Mouse (Mus musculus): Measurements from ENCODE around the gene Rarb. TPM values are rescaled to one million over a fixed set of nuclear protein-coding genes. Genes with fewer than 3 reads are reported as not detected.
A peak's percentile ranks its signal among the peaks of the same experiment; 100 is the strongest.

Rarb gene
- polyA plus RNA-seq, 1 experiment from 2014 or later, result 2.2 TPM

- peaks cover 28% of the 10 kb centered on the region for H3K36me3 ChIP-seq (replicated peaks; ENCODE audit: insufficient read depth, low read length)
- no peaks in the 10 kb centered on the region for H3K4me1 ChIP-seq (ENCODE audit: insufficient read depth)
- H3K9me3 ChIP-seq (ENCODE audit: low read length), result no peaks in the 10 kb centered on the region
- 87% methylated on average over 3 of the region's 3 CpGs for WGBS (ENCODE audit: insufficient replicate concordance)
- no peak for DNase-seq
- no peak for ATAC-seq
- no peaks in the 10 kb centered on the region for H3K27me3 ChIP-seq (ENCODE audit: insufficient read depth, low read length)
- H3K4me2 ChIP-seq (ENCODE audit: low read depth, low read length), result no peak overlapping the region
- no peak overlapping the region for H3K4me3 ChIP-seq (ENCODE audit: low read depth, low read length)
- no peak for TF ChIP-seq EP300 (IDR thresholded peaks at IDR 0.05; ENCODE audit: low read depth)
- no peak for TF ChIP-seq CTCF (IDR thresholded peaks at IDR 0.05; ENCODE audit: low read depth)
- H3K9ac ChIP-seq (replicated peaks), result no peak overlapping the region
- H3K27ac ChIP-seq (ENCODE audit: low read depth), result no peak overlapping the region
Observed at GRCm38 (mm10) chr14:16432550-16432949, 386.4 kb downstream of the Rarb start.

GRCm38 (mm10) chr14:16431941-16432499 lies 386.9 kb downstream of the Rarb start:
- ATAC-seq (no peak), DNase-seq (no peak)
- no peaks in the 10 kb centered on the region for H3K4me1 ChIP-seq (ENCODE audit: insufficient read depth)
- H3K4me3 ChIP-seq (ENCODE audit: low read depth, low read length), result no peak overlapping the region
- H3K4me2 ChIP-seq (ENCODE audit: low read depth, low read length), result no peak overlapping the region
- TF ChIP-seq EP300 (IDR thresholded peaks at IDR 0.05; ENCODE audit: low read depth) (no peak), CTCF (IDR thresholded peaks at IDR 0.05; ENCODE audit: low read depth) (no peak)
- no peaks in the 10 kb centered on the region for H3K9me3 ChIP-seq (ENCODE audit: low read length)
- peaks cover 29% of the 10 kb centered on the region for H3K36me3 ChIP-seq (replicated peaks; ENCODE audit: insufficient read depth, low read length)
- 73% methylated on average over 4 of the region's 4 CpGs for WGBS (ENCODE audit: insufficient replicate concordance)
- no peak overlapping the region for H3K27ac ChIP-seq (ENCODE audit: low read depth)
- no peaks in the 10 kb centered on the region for H3K27me3 ChIP-seq (ENCODE audit: insufficient read depth, low read length)
- H3K9ac ChIP-seq (replicated peaks), result no peak overlapping the region

GRCm38 (mm10) chr14:16427569-16427968 lies 391.4 kb downstream of the Rarb start:
- Histone ChIP-seq H3K9ac (replicated peaks) (no peak overlapping the region), H3K27me3 (ENCODE audit: insufficient read depth, low read length) (no peaks in the 10 kb centered on the region), H3K4me1 (ENCODE audit: insufficient read depth) (no peaks in the 10 kb centered on the region), H3K9me3 (ENCODE audit: low read length) (no peaks in the 10 kb centered on the region), H3K4me3 (ENCODE audit: low read depth, low read length) (no peak overlapping the region), H3K36me3 (replicated peaks; ENCODE audit: insufficient read depth, low read length) (peaks cover 35% of the 10 kb centered on the region), H3K4me2 (ENCODE audit: low read depth, low read length) (no peak overlapping the region), H3K27ac (ENCODE audit: low read depth) (no peak overlapping the region)
- DNase-seq, result no peak
- no peak for ATAC-seq
- TF ChIP-seq EP300 (IDR thresholded peaks at IDR 0.05; ENCODE audit: low read depth), result no peak
- no peak for TF ChIP-seq CTCF (IDR thresholded peaks at IDR 0.05; ENCODE audit: low read depth)
- 73% methylated on average over 4 of the region's 4 CpGs for WGBS (ENCODE audit: insufficient replicate concordance)

- no peak for DNase-seq
- Histone ChIP-seq H3K4me2 (ENCODE audit: low read depth, low read length) (no peak overlapping the region), H3K4me3 (ENCODE audit: low read depth, low read length) (no peak overlapping the region), H3K4me1 (ENCODE audit: insufficient read depth) (no peaks in the 10 kb centered on the region), H3K9me3 (ENCODE audit: low read length) (no peaks in the 10 kb centered on the region), H3K36me3 (replicated peaks; ENCODE audit: insufficient read depth, low read length) (peaks cover 45% of the 10 kb centered on the region), H3K9ac (replicated peaks) (no peak overlapping the region), H3K27ac (ENCODE audit: low read depth) (no peak overlapping the region), H3K27me3 (ENCODE audit: insufficient read depth, low read length) (no peaks in the 10 kb centered on the region)
- TF ChIP-seq CTCF (IDR thresholded peaks at IDR 0.05; ENCODE audit: low read depth), result no peak
- TF ChIP-seq EP300 (IDR thresholded peaks at IDR 0.05; ENCODE audit: low read depth), result no peak
- no peak for ATAC-seq
- WGBS (ENCODE audit: insufficient replicate concordance), result 88% methylated on average over 4 of the region's 4 CpGs
Observed at GRCm38 (mm10) chr14:16414163-16414562, 404.8 kb downstream of the Rarb start.

GRCm38 (mm10) chr14:16405187-16405586 lies 413.8 kb downstream of the Rarb start:
- H3K4me2 ChIP-seq (ENCODE audit: low read depth, low read length), result no peak overlapping the region
- H3K9me3 ChIP-seq (ENCODE audit: low read length), result no peaks in the 10 kb centered on the region
- DNase-seq (no peak), ATAC-seq (no peak)
- peaks cover 24% of the 10 kb centered on the region for H3K36me3 ChIP-seq (replicated peaks; ENCODE audit: insufficient read depth, low read length)
- no peak overlapping the region for H3K4me3 ChIP-seq (ENCODE audit: low read depth, low read length)
- no peaks in the 10 kb centered on the region for H3K27me3 ChIP-seq (ENCODE audit: insufficient read depth, low read length)
- no peak overlapping the region for H3K9ac ChIP-seq (replicated peaks)
- 87% methylated on average over 4 of the region's 4 CpGs for WGBS (ENCODE audit: insufficient replicate concordance)
- no peak overlapping the region for H3K27ac ChIP-seq (ENCODE audit: low read depth)
- TF ChIP-seq EP300 (IDR thresholded peaks at IDR 0.05; ENCODE audit: low read depth), result no peak
- TF ChIP-seq CTCF (IDR thresholded peaks at IDR 0.05; ENCODE audit: low read depth), result no peak
- no peaks in the 10 kb centered on the region for H3K4me1 ChIP-seq (ENCODE audit: insufficient read depth)

GRCm38 (mm10) chr14:16384783-16385182 lies 434.2 kb downstream of the Rarb start:
- no peak for TF ChIP-seq CTCF (IDR thresholded peaks at IDR 0.05; ENCODE audit: low read depth)
- TF ChIP-seq EP300 (IDR thresholded peaks at IDR 0.05; ENCODE audit: low read depth), result peak; percentile 91
- peak; percentile 62 for ATAC-seq
- peaks cover 9% of the 10 kb centered on the region for H3K36me3 ChIP-seq (replicated peaks; ENCODE audit: insufficient read depth, low read length)
- no peak overlapping the region; the same call in 1 of the 2 replicates for H3K4me2 ChIP-seq (ENCODE audit: low read depth, low read length)
- H3K4me3 ChIP-seq (ENCODE audit: low read depth, low read length), result no peak overlapping the region
- H3K27me3 ChIP-seq (ENCODE audit: insufficient read depth, low read length), result no peaks in the 10 kb centered on the region
- no peak overlapping the region for H3K9ac ChIP-seq (replicated peaks)
- H3K9me3 ChIP-seq (ENCODE audit: low read length), result no peaks in the 10 kb centered on the region
- 56% methylated on average over 1 of the region's 1 CpGs for WGBS (ENCODE audit: insufficient replicate concordance)
- DNase-seq, result no peak
- H3K4me1 ChIP-seq (ENCODE audit: insufficient read depth), result no peaks in the 10 kb centered on the region
- H3K27ac ChIP-seq (ENCODE audit: low read depth), result no peak overlapping the region
